Mouse (Mus musculus) liver, embryonic 14.5 days (tissue): ENCODE data around the gene Suclg1.

ENCODE experiments used
- CTCF ChIP-seq: IDR thresholded peaks from 2 replicates; pipeline ENCODE4 v1.5.1; 2016; ENCODE audit warnings: antibody characterized with exemption, low read depth, control low read depth
- EP300 ChIP-seq: IDR thresholded peaks from 2 replicates; pipeline ENCODE4 v1.6.1; 2016; ENCODE audit warnings: antibody characterized with exemption, low read depth

- TF ChIP-seq EP300, result no peak
- TF ChIP-seq CTCF, result no peak
Observed at GRCm38 (mm10) chr6:73221958-73222735, 26.0 kb upstream of the Suclg1 start.
